Mouse (Mus musculus) embryonic facial prominence, embryonic 10.5 days (tissue): Measurements from ENCODE around the gene Fgd5. TPM values are rescaled to one million over a fixed set of nuclear protein-coding genes. Genes with fewer than 3 reads are reported as not detected.

Experiments
- DNase-seq: peaks from one replicate; pipeline ENCODE4 v3.0.0-alpha.2; 2017; ENCODE audit warnings: low spot score
- H3K27ac ChIP-seq: fragments of 300-500 bp; sonication (generic); replicated peaks from 2 replicates; pipeline ENCODE4 v1.5.1; 2016; ENCODE audit warnings: mild to moderate bottlenecking
- H3K27me3 ChIP-seq: fragments of 300-500 bp; sonication (generic); replicated peaks from 2 replicates; pipeline ENCODE4 v1.6.1; 2016; ENCODE audit warnings: low read depth, mild to moderate bottlenecking; ENCODE audit not compliant: poor library complexity, severe bottlenecking
- H3K36me3 ChIP-seq: fragments of 300-500 bp; sonication (generic); replicated peaks from 2 replicates; pipeline ENCODE4 v1.6.1; 2016; ENCODE audit warnings: mild to moderate bottlenecking, moderate library complexity
- H3K4me1 ChIP-seq: fragments of 300-500 bp; sonication (generic); 2 replicates; pipeline ENCODE4 v1.6.1; 2016
- H3K4me3 ChIP-seq: fragments of 300-500 bp; sonication (generic); 2 replicates; pipeline ENCODE4 v1.5.1; 2016; ENCODE audit warnings: mild to moderate bottlenecking, moderate library complexity
- H3K9me3 ChIP-seq: fragments of 300-500 bp; sonication (generic); 2 replicates; pipeline ENCODE4 v1.6.1; 2016; ENCODE audit warnings: mild to moderate bottlenecking
- WGBS: fragments of 180-500 bp; shearing (Covaris S2); methylation state at CpG from one replicate; pipeline ENCODE4 v1.1.7; 2016; 5-methylcytosine and 5-hydroxymethylcytosine counted together
- polyA plus RNA-seq: library from polyadenylated mRNA; unstranded; fragments of >200 nt; fragmentation: Nextera tagmentation; extraction: Ambion mirVana; gene quantifications from 2 replicates; pipeline ENCODE4 v1.2.1, GENCODE M21; 2016

Fgd5 gene
- polyA plus RNA-seq, 1 experiment from 2014 or later, result 6.2 TPM

DNA sequence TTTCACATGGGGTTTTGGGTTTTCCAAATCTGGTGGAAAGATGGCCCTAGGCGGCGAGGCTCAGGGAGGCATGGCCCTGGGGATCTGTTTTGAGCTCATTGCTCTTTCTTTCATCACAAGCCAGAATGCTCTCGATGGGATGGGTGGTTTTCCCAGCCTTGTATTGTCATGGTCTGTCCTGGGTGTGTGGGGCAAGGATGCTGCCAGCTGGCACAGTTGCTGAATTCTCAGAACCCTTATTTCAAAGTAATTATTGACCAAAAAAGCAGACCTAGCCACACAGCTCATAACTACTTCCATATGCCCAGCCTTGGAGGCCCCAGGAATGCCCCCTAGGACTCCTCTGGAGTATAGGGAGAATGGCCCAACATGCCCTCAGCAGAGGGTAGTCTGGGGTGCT, 34.9 kb downstream of the Fgd5 start:
- no peaks in the 10 kb centered on the region for H3K36me3 ChIP-seq
- 91% methylated on average over 3 of the region's 3 CpGs for WGBS
- no peak overlapping the region for H3K4me3 ChIP-seq
- DNase-seq, result no peak
- no peaks in the 10 kb centered on the region; the same call in 1 of the 2 replicates for H3K27me3 ChIP-seq
- no peaks in the 10 kb centered on the region for H3K9me3 ChIP-seq
- peaks cover 27% of the 10 kb centered on the region for H3K4me1 ChIP-seq
- H3K27ac ChIP-seq, result no peak overlapping the region

DNA sequence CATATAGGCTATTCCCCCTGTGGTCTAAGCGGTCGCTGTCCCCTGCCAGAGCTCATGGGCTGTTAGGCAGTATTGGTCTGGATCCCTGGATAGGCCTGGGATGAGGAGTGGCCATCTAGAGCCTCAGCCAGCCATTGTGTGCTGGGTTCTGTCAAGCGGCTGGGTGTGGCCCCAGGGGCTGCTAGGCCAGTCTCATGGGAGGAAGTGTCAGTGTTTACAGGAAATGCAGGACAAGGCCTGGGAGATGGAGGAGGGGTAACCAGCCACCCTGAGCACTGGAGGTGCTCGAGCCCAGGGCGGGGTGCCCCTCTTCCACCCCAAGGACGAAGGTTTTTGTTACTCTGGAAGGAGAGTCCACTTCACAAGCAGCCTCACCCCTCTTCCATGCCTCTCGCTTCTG, 36.3 kb downstream of the Fgd5 start:
- Histone ChIP-seq H3K27me3 (no peaks in the 10 kb centered on the region; the same call in 1 of the 2 replicates), H3K4me3 (no peak overlapping the region), H3K4me1 (peaks cover 23% of the 10 kb centered on the region), H3K9me3 (no peaks in the 10 kb centered on the region), H3K36me3 (no peaks in the 10 kb centered on the region), H3K27ac (peak overlapping the region; percentile 48; the same call in 1 of the 2 replicates)
- no peak for DNase-seq
- 72% methylated on average over 7 of the region's 7 CpGs for WGBS

DNA sequence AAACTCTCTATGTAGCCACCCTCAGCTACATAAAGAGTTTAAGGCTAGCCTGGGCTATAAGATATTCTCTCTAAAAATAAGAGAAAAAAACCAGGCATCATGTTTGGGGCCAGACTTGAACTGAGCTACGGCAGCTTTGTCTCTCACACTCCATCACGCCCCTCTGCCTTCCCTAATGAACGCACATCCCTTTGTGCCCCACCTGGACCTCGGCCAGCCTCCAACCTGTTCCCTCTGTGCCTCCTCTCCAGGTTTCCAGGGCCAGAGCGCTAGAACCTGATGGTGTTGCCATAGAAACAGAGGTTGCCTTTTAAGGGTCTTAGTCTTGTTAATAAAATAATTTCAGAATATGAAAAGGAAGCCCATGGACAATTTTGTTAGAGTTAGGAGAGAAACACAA, 37.2 kb downstream of the Fgd5 start:
- Histone ChIP-seq H3K9me3 (no peaks in the 10 kb centered on the region), H3K27me3 (no peaks in the 10 kb centered on the region; the same call in 1 of the 2 replicates), H3K4me1 (peaks cover 23% of the 10 kb centered on the region), H3K27ac (no peak overlapping the region), H3K36me3 (no peaks in the 10 kb centered on the region), H3K4me3 (no peak overlapping the region)
- no peak for DNase-seq
- WGBS, result 81% methylated on average over 5 of the region's 5 CpGs

DNA sequence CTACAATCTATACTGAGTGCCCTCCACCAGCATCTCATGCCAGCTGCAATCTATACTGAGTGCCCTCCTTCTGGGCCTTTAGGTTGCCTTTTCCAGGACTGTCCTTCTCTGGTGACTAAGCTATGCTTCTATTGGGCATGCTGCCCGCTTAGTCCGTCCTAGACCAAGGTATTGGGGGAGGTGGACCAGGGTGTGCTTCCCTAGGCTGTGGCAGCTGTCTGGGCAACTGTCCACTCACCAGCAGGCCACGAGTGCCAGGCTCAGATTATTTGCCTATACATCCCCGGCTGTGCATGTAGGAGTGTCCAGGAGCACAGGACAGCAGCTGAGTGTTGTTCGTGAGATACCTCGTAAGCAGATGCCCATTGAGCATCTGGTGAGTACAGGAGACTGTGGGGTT, 38.1 kb downstream of the Fgd5 start:
- no peak overlapping the region for H3K4me3 ChIP-seq
- H3K27ac ChIP-seq, result no peak overlapping the region
- H3K4me1 ChIP-seq, result peaks cover 23% of the 10 kb centered on the region
- no peak for DNase-seq
- WGBS, result 87% methylated on average over 6 of the region's 6 CpGs
- no peaks in the 10 kb centered on the region for H3K27me3 ChIP-seq
- H3K36me3 ChIP-seq, result no peaks in the 10 kb centered on the region
- H3K9me3 ChIP-seq, result no peaks in the 10 kb centered on the region

DNA sequence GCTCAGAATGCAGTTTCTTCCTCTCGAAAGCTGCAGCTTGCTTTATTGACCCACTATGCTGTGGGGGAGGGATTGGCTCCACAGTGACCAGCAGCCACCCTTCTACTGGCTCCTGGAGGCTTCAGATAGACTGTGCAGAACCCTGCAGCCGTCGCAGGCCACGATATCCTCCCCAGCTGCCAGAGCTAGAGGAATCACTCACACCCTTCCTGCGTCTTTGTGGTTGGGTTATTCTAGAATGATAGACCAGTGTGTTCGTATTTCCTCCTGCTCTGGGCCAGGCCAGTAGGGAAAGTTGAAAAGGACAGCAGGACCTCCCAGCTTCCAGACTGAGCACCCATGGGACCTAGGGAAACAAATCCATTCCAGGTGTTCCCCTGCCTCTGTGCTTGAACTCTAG, 39.7 kb downstream of the Fgd5 start:
- no peak overlapping the region for H3K27ac ChIP-seq
- no peaks in the 10 kb centered on the region for H3K36me3 ChIP-seq
- no peaks in the 10 kb centered on the region for H3K27me3 ChIP-seq
- no peak for DNase-seq
- no peak overlapping the region for H3K4me3 ChIP-seq
- H3K9me3 ChIP-seq, result no peaks in the 10 kb centered on the region
- 75% methylated on average over 6 of the region's 6 CpGs for WGBS
- peaks cover 23% of the 10 kb centered on the region for H3K4me1 ChIP-seq

DNA sequence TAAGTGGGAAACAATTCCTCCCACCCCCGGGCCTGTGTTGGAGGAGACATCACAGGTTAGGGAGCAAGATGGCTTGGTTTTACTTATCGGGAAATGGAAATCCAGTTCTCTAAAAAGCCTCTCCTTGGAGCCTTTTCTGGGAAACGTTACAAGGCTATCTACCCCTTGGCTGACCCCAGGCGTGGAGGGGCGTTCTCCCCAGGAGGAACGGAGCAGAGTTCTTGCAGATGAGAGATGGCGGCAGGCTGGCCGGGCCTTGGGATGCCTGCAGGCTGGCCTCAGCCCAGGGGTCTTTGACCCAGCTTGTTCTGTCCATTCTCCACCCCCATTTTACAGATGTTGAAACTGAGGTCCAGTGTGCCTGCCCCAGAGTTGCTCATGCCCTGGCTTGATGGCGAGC, 42.4 kb downstream of the Fgd5 start:
- Histone ChIP-seq H3K4me1 (peaks cover 7% of the 10 kb centered on the region), H3K4me3 (no peak overlapping the region), H3K9me3 (no peaks in the 10 kb centered on the region), H3K27me3 (no peaks in the 10 kb centered on the region), H3K27ac (no peak overlapping the region), H3K36me3 (no peaks in the 10 kb centered on the region)
- no peak for DNase-seq
- WGBS, result 95% methylated on average over 9 of the region's 9 CpGs

DNA sequence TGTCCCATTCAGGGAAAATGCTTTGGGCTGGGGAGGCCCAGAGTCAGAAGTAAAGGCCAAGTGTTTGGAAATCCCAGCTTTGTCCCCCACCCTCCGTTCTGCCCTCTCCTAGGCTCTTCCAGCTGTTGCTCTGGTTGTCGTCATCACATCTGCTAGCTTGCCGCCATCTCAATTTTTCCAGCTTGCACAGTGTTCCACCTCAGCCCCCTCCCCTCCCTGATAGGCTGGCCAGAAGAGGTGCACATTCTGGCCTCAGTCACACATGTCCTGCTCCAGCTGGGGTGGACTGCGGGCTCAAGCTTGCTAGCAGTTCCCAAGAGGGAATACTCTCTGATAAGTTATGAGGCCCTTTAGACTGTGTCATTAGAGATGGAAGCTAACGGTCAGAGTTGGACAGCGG, 42.8 kb downstream of the Fgd5 start:
- H3K36me3 ChIP-seq, result no peaks in the 10 kb centered on the region
- H3K27ac ChIP-seq, result no peak overlapping the region
- no peaks in the 10 kb centered on the region for H3K27me3 ChIP-seq
- H3K9me3 ChIP-seq, result no peaks in the 10 kb centered on the region
- H3K4me3 ChIP-seq, result no peak overlapping the region
- DNase-seq, result no peak
- peaks cover 9% of the 10 kb centered on the region for H3K4me1 ChIP-seq
- 88% methylated on average over 6 of the region's 6 CpGs for WGBS

DNA sequence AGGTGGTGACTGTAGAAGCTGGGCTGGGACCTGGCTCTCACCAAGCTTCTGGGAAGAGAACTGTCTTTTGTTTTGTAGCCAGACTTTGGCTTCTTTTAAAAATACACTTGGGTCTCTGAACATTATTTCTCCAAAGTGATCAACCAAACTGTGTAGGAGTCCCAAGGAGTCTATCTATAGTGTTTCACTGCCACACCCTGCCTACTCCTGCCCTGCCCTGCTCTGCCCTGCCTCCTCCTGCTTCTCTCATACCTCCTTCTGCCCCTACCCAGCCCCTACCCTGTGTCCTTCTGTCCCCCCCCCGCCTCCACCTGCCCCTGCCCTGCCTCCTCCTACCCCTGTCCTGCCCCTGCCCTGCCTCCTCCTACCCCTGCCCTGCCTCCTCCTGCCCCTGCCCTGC, 46.6 kb downstream of the Fgd5 start:
- Histone ChIP-seq H3K4me3 (no peak overlapping the region), H3K27me3 (no peaks in the 10 kb centered on the region), H3K4me1 (peaks cover 3% of the 10 kb centered on the region; the same call in 1 of the 2 replicates), H3K9me3 (no peaks in the 10 kb centered on the region), H3K36me3 (no peaks in the 10 kb centered on the region), H3K27ac (no peak overlapping the region)
- WGBS, result 85% methylated on average over 1 of the region's 1 CpGs
- DNase-seq, result no peak

DNA sequence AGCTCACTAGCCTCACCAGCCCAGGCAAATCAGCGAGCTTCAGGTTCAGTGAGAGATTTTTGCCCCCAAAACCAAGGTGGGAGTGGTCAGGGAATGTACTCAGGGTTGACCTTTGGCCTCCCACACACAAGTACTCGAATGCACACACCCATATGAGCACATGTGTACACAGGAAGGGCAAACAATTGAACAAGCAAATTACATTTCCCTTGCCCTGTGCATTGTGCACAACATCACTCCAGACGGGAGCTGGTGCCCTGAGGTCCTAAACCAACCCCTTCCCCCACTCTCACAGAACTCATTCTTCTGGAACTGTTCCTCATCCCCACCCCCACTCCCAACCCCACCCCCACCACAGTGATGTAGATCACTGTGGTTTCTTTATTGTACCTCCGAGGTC, 48.7 kb downstream of the Fgd5 start:
- no peaks in the 10 kb centered on the region for H3K9me3 ChIP-seq
- H3K27me3 ChIP-seq, result no peaks in the 10 kb centered on the region
- no peaks in the 10 kb centered on the region for H3K36me3 ChIP-seq
- H3K27ac ChIP-seq, result no peak overlapping the region
- 68% methylated on average over 4 of the region's 4 CpGs for WGBS
- H3K4me3 ChIP-seq, result no peak overlapping the region
- no peak for DNase-seq
- H3K4me1 ChIP-seq, result peaks cover 3% of the 10 kb centered on the region; the same call in 1 of the 2 replicates

DNA sequence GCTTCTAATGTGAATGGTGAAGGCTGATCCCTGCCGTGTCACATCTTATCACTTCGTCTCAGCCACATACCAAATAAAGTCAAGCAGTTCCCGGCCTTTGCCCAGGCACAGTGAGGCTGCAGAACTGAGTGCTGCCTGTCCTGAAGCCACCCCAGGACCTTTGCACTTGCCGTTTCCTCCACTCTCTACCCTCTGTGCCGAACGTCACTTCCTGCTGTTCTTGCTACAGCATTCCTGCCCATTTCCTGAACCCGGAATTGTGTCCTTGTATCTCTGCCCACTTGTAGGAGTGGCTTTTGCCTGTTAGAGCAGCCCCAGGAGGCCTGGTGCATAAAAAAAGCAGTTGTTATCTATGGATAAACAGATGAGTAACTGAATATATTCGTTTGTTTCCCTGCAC, 52.0 kb downstream of the Fgd5 start:
- 79% methylated on average over 8 of the region's 8 CpGs for WGBS
- no peaks in the 10 kb centered on the region for H3K36me3 ChIP-seq
- H3K27ac ChIP-seq, result no peak overlapping the region
- DNase-seq, result no peak
- no peak overlapping the region for H3K4me3 ChIP-seq
- H3K4me1 ChIP-seq, result peaks cover 15% of the 10 kb centered on the region
- no peaks in the 10 kb centered on the region for H3K27me3 ChIP-seq
- H3K9me3 ChIP-seq, result no peaks in the 10 kb centered on the region

DNA sequence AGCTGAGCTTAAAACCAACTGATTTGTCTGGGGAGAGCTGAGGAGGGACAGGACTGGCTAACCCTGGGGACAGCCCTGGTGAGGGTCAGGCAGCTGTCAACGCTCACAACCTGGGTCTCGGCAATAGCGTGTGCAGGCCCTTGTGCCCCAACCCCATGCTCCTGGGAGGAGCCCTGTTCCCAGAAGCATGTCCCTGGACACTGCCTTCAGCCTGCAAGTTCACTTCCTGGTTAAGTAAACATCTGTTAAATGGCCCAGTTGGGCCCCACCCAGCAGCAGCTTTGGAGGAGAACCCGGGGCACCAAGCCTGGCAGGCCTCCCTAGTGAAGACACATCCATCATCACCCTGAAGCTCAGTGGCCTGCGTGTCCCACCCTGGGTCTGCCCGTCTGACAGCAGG, 56.0 kb downstream of the Fgd5 start:
- Histone ChIP-seq H3K27ac (no peak overlapping the region), H3K4me3 (no peak overlapping the region), H3K9me3 (no peaks in the 10 kb centered on the region), H3K27me3 (no peaks in the 10 kb centered on the region), H3K36me3 (no peaks in the 10 kb centered on the region), H3K4me1 (peaks cover 20% of the 10 kb centered on the region)
- DNase-seq, result no peak
- WGBS, result 67% methylated on average over 6 of the region's 6 CpGs

DNA sequence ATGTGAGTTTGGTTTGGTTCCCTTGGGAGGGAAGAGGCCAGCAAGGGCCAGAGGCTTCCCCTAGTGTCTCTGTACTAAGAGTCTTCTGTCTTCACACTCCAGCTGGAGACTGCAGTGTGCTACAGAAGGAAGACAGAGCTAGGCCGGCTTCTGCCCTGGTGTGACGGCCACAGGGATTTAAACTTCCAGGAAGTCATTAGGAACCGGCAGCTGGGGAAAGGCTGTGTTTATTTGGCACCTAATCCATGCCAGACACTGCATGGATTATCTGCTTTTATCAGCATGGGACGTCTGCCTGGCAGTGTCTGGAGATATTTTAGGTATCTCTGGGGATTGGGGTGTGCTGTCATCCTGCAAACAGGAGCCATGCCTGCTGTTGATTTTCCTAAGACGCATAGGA, 57.7 kb downstream of the Fgd5 start:
- WGBS, result 38% methylated on average over 5 of the region's 5 CpGs
- H3K4me3 ChIP-seq, result no peak overlapping the region

DNA sequence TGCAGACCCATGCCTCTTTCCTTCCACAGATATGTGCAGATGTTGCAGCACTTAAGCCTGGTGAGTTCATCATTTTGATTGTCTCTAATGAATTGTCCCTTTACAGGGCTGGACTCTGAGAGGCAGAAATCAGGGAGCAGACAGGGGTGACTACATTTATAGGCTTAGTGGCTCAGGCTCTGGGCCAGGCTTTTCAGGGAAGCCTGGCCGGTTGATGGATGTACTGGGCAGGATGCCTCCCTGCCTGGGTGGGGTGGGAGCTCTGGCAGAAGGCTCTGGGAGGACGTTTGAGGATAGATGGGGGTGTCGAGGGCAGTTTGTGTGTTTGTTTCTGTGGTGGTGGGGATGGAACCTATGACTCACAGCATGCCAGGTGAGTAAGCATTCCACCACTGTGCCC, 59.5 kb downstream of the Fgd5 start:
- no peaks in the 10 kb centered on the region for H3K27me3 ChIP-seq
- no peak overlapping the region for H3K4me3 ChIP-seq
- H3K9me3 ChIP-seq, result no peaks in the 10 kb centered on the region
- H3K4me1 ChIP-seq, result peaks cover 27% of the 10 kb centered on the region
- no peaks in the 10 kb centered on the region for H3K36me3 ChIP-seq
- WGBS, result 82% methylated on average over 3 of the region's 3 CpGs
- no peak for DNase-seq
- H3K27ac ChIP-seq, result no peak overlapping the region

More for the DNA sequence above, 57.7 kb downstream of the Fgd5 start:
- DNase-seq, result no peak
- no peaks in the 10 kb centered on the region for H3K9me3 ChIP-seq
- H3K27ac ChIP-seq, result no peak overlapping the region
- H3K36me3 ChIP-seq, result no peaks in the 10 kb centered on the region
- H3K4me1 ChIP-seq, result peaks cover 20% of the 10 kb centered on the region
- no peaks in the 10 kb centered on the region for H3K27me3 ChIP-seq

DNA sequence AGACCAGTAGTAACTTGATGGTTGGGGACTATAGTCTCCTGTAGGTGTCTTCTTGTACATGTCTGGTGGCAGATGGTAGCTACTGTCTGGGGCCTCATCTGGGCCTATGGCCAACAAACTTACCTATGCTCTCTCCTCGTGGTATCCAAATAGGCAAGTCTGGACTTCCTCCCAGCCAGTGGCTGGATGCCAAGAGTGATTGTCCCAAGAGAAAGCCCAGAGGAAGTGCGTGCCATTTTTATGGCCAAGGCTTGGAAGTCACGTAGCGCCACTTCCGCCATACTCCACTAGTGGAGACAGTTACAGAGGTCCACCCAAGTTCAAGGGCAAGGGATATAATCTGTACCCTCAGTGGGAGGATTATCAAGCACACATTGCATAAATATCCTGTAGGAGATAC, 62.6 kb downstream of the Fgd5 start:
- Histone ChIP-seq H3K4me3 (no peak overlapping the region), H3K4me1 (peaks cover 12% of the 10 kb centered on the region), H3K9me3 (no peaks in the 10 kb centered on the region), H3K27me3 (no peaks in the 10 kb centered on the region), H3K36me3 (no peaks in the 10 kb centered on the region), H3K27ac (no peak overlapping the region)
- 90% methylated on average over 5 of the region's 5 CpGs for WGBS
- DNase-seq, result no peak
